Mouse (Mus musculus) spleen, adult 18-20 months (tissue): ENCODE results near the gene Dcaf17.

Experiments used
- DNase-seq, 2 experiments: peaks; one replicate each; pipeline ENCODE4 v3.0.0; 2022; ENCODE audit warnings: mixed read lengths in 2 of 2

Dcaf17 gene

GRCm38 (mm10) chr2:71055300-71056114 lies at the start of gene Dcaf17, which contains the start of gene Mettl8:
Dcaf17 (plus strand) TSS chr2:71055328.
Mettl8 (minus strand) TSS chr2:71055583.
- peak; percentile 89 to 94 for DNase-seq

- no peak for DNase-seq
Measured at GRCm38 (mm10) chr2:71011816-71012215, 43.3 kb upstream of the Dcaf17 start.

GRCm38 (mm10) chr2:71013521-71013920 lies 41.6 kb upstream of the Dcaf17 start:
- no peak for DNase-seq

DNA sequence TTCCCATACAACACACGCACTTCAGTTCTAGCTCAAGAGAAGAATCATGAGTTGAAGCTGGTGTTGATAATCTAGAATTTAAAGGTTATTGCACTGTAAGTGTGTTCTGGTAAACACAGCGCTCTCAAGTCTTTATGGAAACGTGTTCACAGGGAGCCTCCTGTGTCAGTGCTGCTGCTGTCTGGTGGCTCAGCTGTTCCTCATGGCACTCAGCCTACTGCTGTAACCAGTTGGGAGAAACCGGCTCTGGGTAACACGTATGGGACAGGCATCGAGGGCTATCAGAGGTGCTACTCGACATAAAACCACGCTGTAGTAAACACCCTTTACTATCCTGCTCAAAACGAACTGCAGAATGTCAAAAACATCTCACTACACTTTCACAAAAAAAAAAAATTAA lies 35.9 kb upstream of the Dcaf17 start:
- no peak for DNase-seq

DNA sequence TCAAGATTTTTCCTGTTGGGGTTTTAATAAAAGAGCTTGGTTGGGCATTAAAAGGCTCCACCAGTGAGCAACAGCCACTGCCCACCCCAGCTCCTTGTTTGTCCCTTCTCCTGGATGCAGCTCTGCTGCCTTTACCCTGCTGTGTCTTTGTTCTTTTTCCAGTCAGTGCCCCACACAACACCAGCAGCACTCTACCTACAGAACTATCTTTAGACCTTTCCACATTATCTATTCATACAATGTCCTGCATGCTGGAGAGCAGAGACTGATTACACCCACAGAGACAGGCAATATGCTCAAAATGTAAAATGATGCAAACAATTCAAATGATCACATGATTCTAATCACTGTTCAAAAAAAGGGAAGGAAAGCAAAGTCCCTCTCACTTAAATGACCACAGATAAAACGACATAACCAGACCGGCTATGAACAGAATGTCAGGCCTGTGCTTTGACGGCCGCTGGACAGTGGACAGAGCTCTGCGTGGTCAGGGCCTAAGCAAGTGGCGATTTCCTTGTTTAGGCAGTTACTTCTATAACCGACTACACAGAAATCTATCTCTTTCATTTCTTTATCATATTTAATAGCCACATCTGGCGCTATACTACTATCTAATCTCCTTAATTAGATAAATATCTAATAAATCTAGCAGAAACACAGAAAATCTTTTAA lies 35.3 kb upstream of the Dcaf17 start:
- no peak for DNase-seq

DNA sequence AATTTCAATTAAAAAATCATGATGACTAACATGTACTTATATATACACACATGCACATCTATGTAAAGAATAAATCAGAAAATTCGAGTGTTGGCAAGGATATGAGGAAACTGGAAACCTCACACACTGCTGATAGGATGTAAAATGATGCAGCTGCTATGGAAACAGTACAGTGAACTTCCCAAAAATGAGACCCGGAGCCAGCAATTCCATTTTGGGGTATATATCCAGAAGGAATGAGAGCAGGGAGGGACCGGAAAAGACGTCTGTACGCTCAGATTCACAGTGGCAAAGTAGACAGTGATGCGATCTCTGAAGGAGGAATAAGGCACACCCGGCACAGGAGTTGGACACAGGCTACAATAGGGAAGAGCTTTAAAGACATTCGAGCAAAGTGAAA lies 34.5 kb upstream of the Dcaf17 start:
- no peak for DNase-seq

DNA sequence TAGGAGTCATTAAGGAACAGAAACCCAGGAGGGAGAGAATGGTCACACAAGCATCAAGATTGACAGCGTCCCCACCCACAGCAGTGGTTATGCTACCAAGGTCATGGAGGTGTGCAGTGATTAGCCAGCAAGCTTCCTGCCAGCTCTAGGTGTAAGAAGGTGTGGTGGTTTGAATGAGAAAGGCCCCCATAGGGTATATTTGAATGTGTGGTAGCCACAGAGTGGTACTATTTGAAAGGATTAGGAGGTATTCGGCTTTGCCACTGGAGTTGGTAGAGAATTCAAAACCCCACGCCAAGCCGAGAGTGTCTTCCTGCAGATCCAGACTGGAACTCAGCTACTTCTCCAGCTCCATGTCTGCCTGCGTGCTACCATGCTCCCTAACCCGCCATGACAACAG lies 32.1 kb upstream of the Dcaf17 start:
- no peak for DNase-seq

DNA sequence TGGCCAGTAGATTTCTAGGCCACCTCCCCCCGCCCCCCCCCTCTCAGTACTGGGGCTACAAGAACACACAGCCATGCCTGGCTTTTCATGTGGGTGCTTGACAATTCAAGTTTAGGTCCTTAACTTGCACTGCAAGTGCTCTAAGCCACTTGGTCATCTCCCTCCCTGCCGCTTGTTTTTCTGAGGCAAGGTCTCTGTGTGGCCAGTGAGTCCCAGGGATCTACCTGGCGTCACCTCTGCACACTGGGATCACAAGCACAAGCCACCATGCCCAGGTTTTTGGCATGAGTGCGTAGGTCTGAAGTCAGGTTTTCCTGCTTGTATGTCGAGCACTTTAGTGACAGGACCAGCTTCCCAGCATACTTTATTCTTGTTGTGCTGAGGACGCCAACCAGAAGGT lies 31.1 kb upstream of the Dcaf17 start:
- no peak for DNase-seq

DNA sequence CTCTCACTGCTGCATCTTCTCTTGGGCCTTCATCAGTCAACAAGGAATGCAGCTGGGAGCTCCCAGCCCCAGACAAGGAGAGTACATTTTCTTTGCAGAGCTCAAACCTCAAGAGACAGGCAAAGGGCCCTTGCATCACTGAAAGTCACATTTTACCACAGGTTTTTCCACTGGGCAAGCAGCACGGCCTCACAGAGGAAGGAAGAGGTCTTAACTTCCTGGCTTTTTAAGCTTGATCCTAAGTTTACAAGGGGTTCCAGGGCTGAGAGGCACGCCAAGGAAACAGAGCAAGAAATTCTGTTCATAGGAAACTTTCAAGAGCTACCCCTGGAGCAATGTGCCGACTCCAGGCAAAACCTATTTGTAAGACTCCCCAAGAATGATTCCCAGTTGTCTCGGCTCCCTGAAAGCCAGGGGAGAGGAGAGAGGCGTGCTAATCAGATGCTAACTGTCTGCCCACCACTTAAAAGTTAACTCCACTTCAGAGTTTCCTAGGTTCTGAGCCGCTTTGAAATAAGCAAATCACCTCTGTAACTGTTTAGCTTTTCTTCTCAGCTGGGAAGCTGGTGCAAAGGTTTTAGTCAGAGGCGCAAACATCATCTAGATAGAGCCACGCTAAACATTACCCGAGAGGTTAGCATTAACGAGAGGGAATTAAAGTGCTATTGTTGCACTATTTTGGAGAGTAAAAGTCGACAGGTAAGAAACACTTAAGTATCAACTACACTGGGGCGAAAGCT lies 29.4 kb upstream of the Dcaf17 start:
- DNase-seq = no peak

- no peak for DNase-seq
Measured at GRCm38 (mm10) chr2:71026787-71027186, 28.3 kb upstream of the Dcaf17 start.

DNA sequence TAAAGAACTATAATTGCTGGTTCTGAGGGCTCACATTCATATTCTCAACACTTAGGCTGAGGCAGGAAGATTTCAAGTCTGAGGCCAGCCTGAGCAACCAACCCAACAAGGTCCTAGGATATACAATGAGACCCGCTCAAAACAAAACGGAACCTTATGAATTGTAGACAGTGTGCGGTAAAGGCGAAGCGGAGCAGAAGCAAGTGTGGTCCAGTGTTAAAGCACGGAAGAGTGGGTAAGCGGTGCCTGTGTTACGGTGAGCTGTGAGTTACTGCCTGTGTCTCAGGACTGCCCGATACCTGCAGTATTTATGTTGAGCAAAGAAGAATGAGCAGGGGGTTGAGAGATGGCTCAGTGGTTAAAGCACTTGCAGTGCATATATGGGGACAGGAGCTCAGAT lies 27.5 kb upstream of the Dcaf17 start:
- DNase-seq = no peak

- no peak for DNase-seq
Measured at GRCm38 (mm10) chr2:71030663-71031062, 24.5 kb upstream of the Dcaf17 start.

DNA sequence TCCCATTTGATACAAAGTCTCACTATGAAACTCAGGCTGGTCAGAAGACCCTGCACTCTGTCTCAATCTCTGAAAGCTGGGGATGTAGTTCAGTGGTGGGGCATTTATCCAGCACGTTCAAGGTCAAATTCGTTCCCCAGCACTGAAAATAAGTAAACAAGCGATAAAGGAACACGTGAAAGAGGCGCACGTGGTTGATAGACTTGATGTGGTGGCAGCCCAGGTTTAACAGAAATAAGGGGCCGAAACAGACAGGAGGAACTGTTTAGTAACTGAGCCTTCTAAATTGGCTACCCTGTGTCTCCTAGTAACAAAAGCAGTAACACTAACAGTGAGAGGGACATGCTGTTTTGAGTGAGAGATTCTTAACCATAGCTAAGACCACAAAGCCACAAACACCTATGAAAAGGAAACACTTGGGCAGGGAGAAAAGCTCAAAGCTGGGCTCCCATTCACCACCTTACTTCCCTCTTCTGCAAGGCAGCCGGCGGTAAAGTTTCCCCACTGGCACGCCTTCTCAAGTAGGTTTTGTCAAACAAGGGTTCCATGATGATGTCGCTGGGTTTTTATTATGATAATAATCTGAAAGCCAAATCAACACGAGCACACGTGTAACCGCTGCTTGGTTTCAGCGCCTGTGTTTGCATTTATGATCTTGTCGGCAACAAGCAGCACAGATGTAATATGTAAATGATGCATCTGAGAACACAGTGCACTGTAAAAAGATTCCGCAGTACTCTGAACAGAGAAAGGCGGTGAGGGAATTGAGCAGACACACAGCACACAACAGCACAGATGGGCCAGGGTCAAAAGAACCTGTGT lies 22.9 kb upstream of the Dcaf17 start:
- DNase-seq = peak; percentile 24 to 27

- DNase-seq = no peak
Measured at GRCm38 (mm10) chr2:71033014-71033413, 22.1 kb upstream of the Dcaf17 start.

DNA sequence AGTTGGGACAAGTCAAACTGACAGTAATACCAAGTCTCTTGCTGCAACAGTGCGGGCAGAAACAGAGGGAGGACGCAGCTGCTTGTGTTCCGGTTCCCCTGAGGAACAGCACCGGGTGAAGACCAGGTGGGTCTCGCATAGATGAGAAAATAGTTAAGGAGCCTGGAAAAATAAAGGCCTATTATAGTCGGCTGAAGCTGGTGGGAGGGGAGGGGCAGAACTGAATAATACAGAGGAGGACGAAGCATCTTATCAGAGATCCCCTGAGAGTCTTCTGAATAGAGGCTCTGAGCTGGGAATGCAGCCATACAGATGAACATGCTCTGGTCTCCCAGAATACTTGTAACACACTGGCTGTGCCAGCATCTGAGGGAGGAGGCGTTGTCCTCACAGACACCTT lies 21.1 kb upstream of the Dcaf17 start:
- no peak for DNase-seq

DNA sequence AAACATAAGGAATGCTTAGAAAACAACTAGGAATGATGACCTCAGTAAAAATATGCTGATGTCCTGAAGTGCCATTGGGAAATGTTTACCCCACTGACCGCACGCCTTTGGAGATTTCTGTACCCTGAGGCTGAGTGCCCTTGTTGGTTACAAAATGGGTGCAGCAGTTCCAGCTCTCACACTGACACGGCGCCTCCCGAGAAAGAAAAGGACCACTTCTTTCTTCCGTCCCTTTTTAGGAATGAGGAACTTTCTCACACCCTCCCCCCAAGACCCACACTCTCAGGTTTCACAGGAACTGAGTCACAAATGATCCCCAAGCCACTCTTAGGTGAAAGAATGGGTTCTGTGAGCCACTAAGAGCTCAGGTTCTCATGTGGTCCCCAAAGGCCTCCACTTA lies 17.7 kb upstream of the Dcaf17 start:
- DNase-seq = no peak

- DNase-seq = peak; percentile 27 to 61
Measured at GRCm38 (mm10) chr2:71039522-71040121, 15.5 kb upstream of the Dcaf17 start.

GRCm38 (mm10) chr2:71046151-71046550 lies 9.0 kb upstream of the Dcaf17 start:
- DNase-seq = no peak

DNA sequence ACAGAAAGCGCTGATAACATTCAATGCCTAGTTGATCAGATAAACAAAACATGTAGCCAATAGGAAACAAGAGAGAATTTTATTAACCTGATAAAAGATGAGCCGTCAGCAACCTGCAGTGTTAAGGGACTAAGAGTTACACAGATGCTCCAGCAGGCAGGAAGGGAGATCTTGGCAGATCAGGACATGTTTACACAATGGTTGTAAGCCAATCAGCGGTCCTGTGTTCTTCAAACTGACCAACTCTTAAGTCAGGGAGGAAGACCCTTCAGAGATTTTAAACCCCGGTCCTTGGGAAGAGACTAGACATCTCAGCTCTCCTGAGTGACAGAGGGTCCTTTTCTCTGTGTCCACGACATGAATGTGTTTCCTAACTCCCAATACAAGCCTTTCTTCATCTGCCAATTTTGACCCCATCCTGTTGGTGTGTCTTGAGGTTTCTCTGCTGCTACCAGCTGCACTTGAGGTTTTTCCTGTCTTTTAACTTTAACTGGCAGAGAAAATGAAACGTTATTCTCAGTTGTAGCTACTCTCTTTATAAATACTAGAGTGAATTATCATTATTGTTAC lies 8.3 kb upstream of the Dcaf17 start:
- no peak for DNase-seq

GRCm38 (mm10) chr2:71048896-71049295 lies 6.2 kb upstream of the Dcaf17 start:
- no peak for DNase-seq

DNA sequence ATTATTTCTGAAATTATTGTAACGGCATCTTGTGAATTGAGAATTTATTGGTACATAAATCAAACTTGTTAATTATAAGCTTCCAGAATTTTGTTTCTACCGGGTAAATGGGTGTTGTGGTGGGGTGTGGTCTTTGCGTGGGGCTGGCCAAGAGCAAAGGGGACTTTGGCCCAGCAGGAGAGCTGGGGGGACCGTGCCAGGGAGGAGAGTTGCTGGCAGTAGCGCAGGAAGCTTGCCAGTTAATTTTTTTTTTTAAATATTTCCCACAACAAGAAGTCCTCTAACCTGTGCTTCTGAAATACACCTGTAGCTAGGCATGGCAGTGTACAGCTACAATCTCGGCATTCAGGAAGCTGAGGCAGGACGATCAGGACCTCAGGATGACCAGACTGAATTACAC lies 4.6 kb upstream of the Dcaf17 start:
- no peak for DNase-seq

- no peak for DNase-seq
Measured at GRCm38 (mm10) chr2:71054716-71055115, 412 bp upstream of the Dcaf17 start.
